Mouse (Mus musculus): ENCODE results near the gene B430305J03Rik. TPM values are rescaled to one million over a fixed set of nuclear protein-coding genes. Genes with fewer than 3 reads are reported as not detected.

B430305J03Rik gene
- polyA plus RNA-seq, 1 experiment from 2014 or later = not detected

GRCm38 (mm10) chr3:61361338-61361737 is 4.4 kb downstream of the B430305J03Rik start, which contains the start of gene Rap2b:
Gene Rap2b (plus strand): TSS chr3:61361638.
- H3K9ac ChIP-seq (ENCODE audit: low read length) = no peak within 1 kb of the TSS
- no peak within 1 kb of the TSS for H3K4me3 ChIP-seq (ENCODE audit: low read depth, low read length)
- ATAC-seq (ENCODE audit: insufficient number of reproducible peaks, low FRiP score, low TSS enrichment, low read depth) (no peak), DNase-seq (ENCODE audit: low spot score) (no peak)
- WGBS = 85% methylated on average over 1 of the region's 1 CpGs
- no peaks in the 10 kb centered on the region for H3K36me3 ChIP-seq (ENCODE audit: control insufficient read depth, insufficient read depth, low read length)
- no peaks in the 10 kb centered on the region for H3K27me3 ChIP-seq (ENCODE audit: control insufficient read depth, insufficient read depth, low read length)
- no peaks in the 10 kb centered on the region for H3K9me3 ChIP-seq (ENCODE audit: control insufficient read depth, low read length)
- no peak within 1 kb of the TSS; the same call in 1 of the 2 replicates for H3K4me2 ChIP-seq (ENCODE audit: low read depth, severe bottlenecking)
- H3K4me1 ChIP-seq (ENCODE audit: control insufficient read depth, insufficient read depth, low read length) = 0 out of 2 replicates have a peak, but pooled peaks cover 3% of the 10 kb centered on the region
- no peak within 1 kb of the TSS for H3K27ac ChIP-seq (replicated peaks; ENCODE audit: low read depth, low read length)

GRCm38 (mm10) chr3:61358756-61359293 is 6.9 kb downstream of the B430305J03Rik start:
- H3K27me3 ChIP-seq (ENCODE audit: control insufficient read depth, insufficient read depth, low read length) = no peaks in the 10 kb centered on the region
- WGBS = 43% methylated on average over 7 of the region's 7 CpGs
- DNase-seq (ENCODE audit: low spot score) (no peak), ATAC-seq (ENCODE audit: insufficient number of reproducible peaks, low FRiP score, low TSS enrichment, low read depth) (no peak)
- no peak overlapping the region for H3K4me2 ChIP-seq (ENCODE audit: low read depth, severe bottlenecking)
- H3K36me3 ChIP-seq (ENCODE audit: control insufficient read depth, insufficient read depth, low read length) = no peaks in the 10 kb centered on the region
- no peak overlapping the region for H3K4me3 ChIP-seq (ENCODE audit: low read depth, low read length)
- no peak overlapping the region for H3K9ac ChIP-seq (ENCODE audit: low read length)
- H3K4me1 ChIP-seq (ENCODE audit: control insufficient read depth, insufficient read depth, low read length) = 0 out of 2 replicates have a peak, but pooled peaks cover 3% of the 10 kb centered on the region
- H3K9me3 ChIP-seq (ENCODE audit: control insufficient read depth, low read length) = no peaks in the 10 kb centered on the region
- no peak overlapping the region for H3K27ac ChIP-seq (replicated peaks; ENCODE audit: low read depth, low read length)

GRCm38 (mm10) chr3:61358107-61358506 is 7.6 kb downstream of the B430305J03Rik start:
- Histone ChIP-seq H3K9ac (ENCODE audit: low read length) (no peak overlapping the region), H3K4me3 (ENCODE audit: low read depth, low read length) (no peak overlapping the region), H3K27ac (replicated peaks; ENCODE audit: low read depth, low read length) (no peak overlapping the region), H3K27me3 (ENCODE audit: control insufficient read depth, insufficient read depth, low read length) (no peaks in the 10 kb centered on the region), H3K36me3 (ENCODE audit: control insufficient read depth, insufficient read depth, low read length) (no peaks in the 10 kb centered on the region), H3K4me2 (ENCODE audit: low read depth, severe bottlenecking) (no peak overlapping the region), H3K9me3 (ENCODE audit: control insufficient read depth, low read length) (no peaks in the 10 kb centered on the region), H3K4me1 (ENCODE audit: control insufficient read depth, insufficient read depth, low read length) (0 out of 2 replicates have a peak, but pooled peaks cover 3% of the 10 kb centered on the region)
- 82% methylated on average over 6 of the region's 6 CpGs for WGBS
- DNase-seq (ENCODE audit: low spot score) (no peak), ATAC-seq (ENCODE audit: insufficient number of reproducible peaks, low FRiP score, low TSS enrichment, low read depth) (no peak)

- H3K27ac ChIP-seq (replicated peaks; ENCODE audit: low read depth, low read length) = no peak overlapping the region
- H3K9ac ChIP-seq (ENCODE audit: low read length) = no peak overlapping the region
- ATAC-seq (ENCODE audit: insufficient number of reproducible peaks, low FRiP score, low TSS enrichment, low read depth) (no peak), DNase-seq (ENCODE audit: low spot score) (no peak)
- H3K4me3 ChIP-seq (ENCODE audit: low read depth, low read length) = no peak overlapping the region
- no peak overlapping the region for H3K4me2 ChIP-seq (ENCODE audit: low read depth, severe bottlenecking)
- no peaks in the 10 kb centered on the region for H3K9me3 ChIP-seq (ENCODE audit: control insufficient read depth, low read length)
- H3K4me1 ChIP-seq (ENCODE audit: control insufficient read depth, insufficient read depth, low read length) = no peaks in the 10 kb centered on the region
- 62% methylated on average over 1 of the region's 1 CpGs for WGBS
- H3K36me3 ChIP-seq (ENCODE audit: control insufficient read depth, insufficient read depth, low read length) = no peaks in the 10 kb centered on the region
- H3K27me3 ChIP-seq (ENCODE audit: control insufficient read depth, insufficient read depth, low read length) = no peaks in the 10 kb centered on the region
Observed at GRCm38 (mm10) chr3:61355464-61355863, 10.3 kb downstream of the B430305J03Rik start.

GRCm38 (mm10) chr3:61349433-61349832 is 16.3 kb downstream of the B430305J03Rik start:
- no peak for DNase-seq (ENCODE audit: low spot score)
- 92% methylated on average over 1 of the region's 1 CpGs for WGBS
- no peaks in the 10 kb centered on the region for H3K4me1 ChIP-seq (ENCODE audit: control insufficient read depth, insufficient read depth, low read length)

GRCm38 (mm10) chr3:61348036-61348614 is 17.6 kb downstream of the B430305J03Rik start:
- no peak for ATAC-seq (ENCODE audit: insufficient number of reproducible peaks, low FRiP score, low TSS enrichment, low read depth)
- Histone ChIP-seq H3K27ac (replicated peaks; ENCODE audit: low read depth, low read length) (no peak overlapping the region), H3K4me3 (ENCODE audit: low read depth, low read length) (no peak overlapping the region), H3K9ac (ENCODE audit: low read length) (no peak overlapping the region), H3K9me3 (ENCODE audit: control insufficient read depth, low read length) (no peaks in the 10 kb centered on the region), H3K4me1 (ENCODE audit: control insufficient read depth, insufficient read depth, low read length) (no peaks in the 10 kb centered on the region), H3K4me2 (ENCODE audit: low read depth, severe bottlenecking) (no peak overlapping the region), H3K36me3 (ENCODE audit: control insufficient read depth, insufficient read depth, low read length) (no peaks in the 10 kb centered on the region), H3K27me3 (ENCODE audit: control insufficient read depth, insufficient read depth, low read length) (no peaks in the 10 kb centered on the region)
- DNase-seq (ENCODE audit: low spot score) = no peak
- 80% methylated on average over 4 of the region's 4 CpGs for WGBS

More at GRCm38 (mm10) chr3:61349433-61349832, 16.3 kb downstream of the B430305J03Rik start:
- Histone ChIP-seq H3K4me3 (ENCODE audit: low read depth, low read length) (no peak overlapping the region), H3K27ac (replicated peaks; ENCODE audit: low read depth, low read length) (no peak overlapping the region), H3K36me3 (ENCODE audit: control insufficient read depth, insufficient read depth, low read length) (no peaks in the 10 kb centered on the region), H3K27me3 (ENCODE audit: control insufficient read depth, insufficient read depth, low read length) (no peaks in the 10 kb centered on the region), H3K9ac (ENCODE audit: low read length) (no peak overlapping the region), H3K9me3 (ENCODE audit: control insufficient read depth, low read length) (no peaks in the 10 kb centered on the region), H3K4me2 (ENCODE audit: low read depth, severe bottlenecking) (no peak overlapping the region)
- no peak for ATAC-seq (ENCODE audit: insufficient number of reproducible peaks, low FRiP score, low TSS enrichment, low read depth)

- no peak overlapping the region for H3K27ac ChIP-seq (replicated peaks; ENCODE audit: low read depth, low read length)
- H3K4me2 ChIP-seq (ENCODE audit: low read depth, severe bottlenecking) = no peak overlapping the region
- no peak overlapping the region for H3K9ac ChIP-seq (ENCODE audit: low read length)
- H3K9me3 ChIP-seq (ENCODE audit: control insufficient read depth, low read length) = no peaks in the 10 kb centered on the region
- 0 out of 2 replicates have a peak, but pooled peaks have one; percentile 39 for ATAC-seq (ENCODE audit: insufficient number of reproducible peaks, low FRiP score, low TSS enrichment, low read depth)
- 36% methylated on average over 1 of the region's 1 CpGs for WGBS
- no peaks in the 10 kb centered on the region for H3K36me3 ChIP-seq (ENCODE audit: control insufficient read depth, insufficient read depth, low read length)
- DNase-seq (ENCODE audit: low spot score) = no peak
- no peaks in the 10 kb centered on the region for H3K4me1 ChIP-seq (ENCODE audit: control insufficient read depth, insufficient read depth, low read length)
- no peak overlapping the region for H3K4me3 ChIP-seq (ENCODE audit: low read depth, low read length)
- H3K27me3 ChIP-seq (ENCODE audit: control insufficient read depth, insufficient read depth, low read length) = no peaks in the 10 kb centered on the region
Observed at GRCm38 (mm10) chr3:61345636-61346035, 20.1 kb downstream of the B430305J03Rik start.

- Histone ChIP-seq H3K4me3 (ENCODE audit: low read depth, low read length) (no peak overlapping the region), H3K27me3 (ENCODE audit: control insufficient read depth, insufficient read depth, low read length) (no peaks in the 10 kb centered on the region), H3K36me3 (ENCODE audit: control insufficient read depth, insufficient read depth, low read length) (no peaks in the 10 kb centered on the region), H3K4me1 (ENCODE audit: control insufficient read depth, insufficient read depth, low read length) (no peaks in the 10 kb centered on the region), H3K27ac (replicated peaks; ENCODE audit: low read depth, low read length) (no peak overlapping the region), H3K4me2 (ENCODE audit: low read depth, severe bottlenecking) (no peak overlapping the region), H3K9me3 (ENCODE audit: control insufficient read depth, low read length) (no peaks in the 10 kb centered on the region), H3K9ac (ENCODE audit: low read length) (no peak overlapping the region)
- 90% methylated on average over 7 of the region's 7 CpGs for WGBS
- no peak for DNase-seq (ENCODE audit: low spot score)
- ATAC-seq (ENCODE audit: insufficient number of reproducible peaks, low FRiP score, low TSS enrichment, low read depth) = no peak
Observed at GRCm38 (mm10) chr3:61344031-61344430, 21.7 kb downstream of the B430305J03Rik start.

All from limb, embryonic 11.5 days (tissue).